Mouse (Mus musculus): ENCODE results near the gene Scn5a.

Gene Scn5a

DNA sequence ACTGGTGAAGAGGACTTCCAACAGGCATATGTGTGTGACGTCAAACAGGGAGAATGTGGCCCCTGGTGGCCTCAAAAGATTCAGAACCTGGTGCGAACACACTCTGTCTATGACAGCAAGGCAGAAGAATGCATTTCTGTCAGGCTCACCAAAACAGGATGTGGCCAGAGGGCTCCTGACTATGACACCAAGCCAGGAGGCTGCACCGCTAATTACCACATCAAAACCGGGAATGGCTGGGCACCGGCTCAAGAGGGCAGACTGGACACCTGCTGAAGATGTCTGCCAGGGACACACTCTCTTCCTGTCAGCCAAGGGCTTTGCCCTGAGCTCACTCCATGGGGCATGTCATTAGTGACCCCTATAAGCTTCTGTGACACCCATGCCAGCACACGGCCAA lies 15.2 kb downstream of the Scn5a start:
- no peak for DNase-seq (ENCODE audit: low spot score)

DNA sequence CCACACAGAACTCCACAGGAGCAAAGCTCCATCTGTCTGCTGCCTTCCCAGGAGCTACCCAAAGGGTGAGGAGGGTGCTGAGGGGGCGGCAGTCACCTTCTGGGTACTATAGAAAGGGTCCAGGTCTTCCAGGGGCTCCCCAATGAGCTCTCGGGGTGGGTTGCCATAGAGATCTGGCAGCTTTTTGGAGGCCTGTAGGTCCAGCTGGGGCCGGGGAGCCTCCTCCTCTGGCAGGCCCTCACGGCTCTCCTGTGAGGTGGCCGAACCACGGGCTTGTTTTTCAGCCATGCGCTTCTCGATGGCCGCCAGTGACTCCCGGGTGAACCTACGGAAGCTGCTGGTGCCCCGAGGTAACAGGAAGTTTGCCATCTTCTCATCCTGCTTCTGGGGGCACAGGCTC lies 16.6 kb downstream of the Scn5a start:
- DNase-seq (ENCODE audit: low spot score): no peak

DNA sequence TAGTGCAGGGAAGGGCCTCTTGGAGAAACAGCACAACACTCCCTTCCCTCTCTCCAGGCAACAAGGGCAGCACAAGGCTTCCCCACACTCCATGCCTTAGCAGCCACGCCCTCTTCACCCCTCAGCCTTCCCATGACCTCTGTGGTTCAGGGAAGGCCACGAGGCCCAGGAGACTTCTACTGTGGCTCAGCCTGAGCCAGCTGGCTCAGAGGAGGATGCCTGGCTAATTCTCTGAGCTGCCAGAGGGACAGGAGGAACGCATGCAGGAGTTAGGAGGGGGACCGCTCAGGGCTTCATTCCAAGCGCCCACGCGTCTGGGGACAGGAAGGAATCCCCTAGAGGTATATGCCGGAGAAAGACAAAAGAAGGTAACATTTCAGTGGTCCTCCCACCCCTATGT lies 17.1 kb downstream of the Scn5a start:
- DNase-seq (ENCODE audit: low spot score): no peak

DNA sequence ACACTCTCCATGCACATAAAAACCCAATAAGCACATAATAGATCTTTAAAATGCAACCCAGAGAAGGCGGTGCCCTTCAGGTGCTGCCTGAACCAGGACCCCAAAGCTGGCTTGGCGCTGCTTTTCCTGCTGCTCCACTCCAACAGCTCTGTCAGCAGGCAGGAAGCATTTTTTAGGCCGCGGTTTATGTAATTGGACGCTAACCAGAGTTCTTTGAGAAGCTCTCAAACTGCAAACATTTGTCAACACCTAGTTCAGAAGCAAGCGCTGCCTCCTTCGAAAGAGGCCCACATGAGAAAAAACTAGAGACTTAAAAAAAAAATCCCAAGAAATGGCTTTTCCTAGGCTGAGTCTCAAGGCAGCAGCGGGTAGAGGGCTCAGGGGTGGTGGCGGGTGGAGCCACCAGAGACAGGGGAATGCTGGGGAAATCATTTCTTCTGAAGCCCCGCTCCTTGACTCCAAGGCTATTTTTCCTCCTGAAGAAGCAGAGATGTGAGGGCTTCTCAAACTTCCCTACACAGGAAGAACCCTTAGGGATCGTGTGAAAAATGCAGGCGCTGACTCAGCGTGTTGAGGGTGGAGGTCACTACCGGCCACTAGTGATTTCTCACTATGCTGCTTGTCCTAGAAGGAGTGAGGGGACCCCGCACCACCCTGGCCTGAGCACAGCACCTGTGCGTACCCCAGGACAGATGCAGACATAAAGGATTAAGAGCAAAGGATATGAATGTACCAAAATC lies 19.1 kb downstream of the Scn5a start:
- DNase-seq (ENCODE audit: low spot score): no peak

DNA sequence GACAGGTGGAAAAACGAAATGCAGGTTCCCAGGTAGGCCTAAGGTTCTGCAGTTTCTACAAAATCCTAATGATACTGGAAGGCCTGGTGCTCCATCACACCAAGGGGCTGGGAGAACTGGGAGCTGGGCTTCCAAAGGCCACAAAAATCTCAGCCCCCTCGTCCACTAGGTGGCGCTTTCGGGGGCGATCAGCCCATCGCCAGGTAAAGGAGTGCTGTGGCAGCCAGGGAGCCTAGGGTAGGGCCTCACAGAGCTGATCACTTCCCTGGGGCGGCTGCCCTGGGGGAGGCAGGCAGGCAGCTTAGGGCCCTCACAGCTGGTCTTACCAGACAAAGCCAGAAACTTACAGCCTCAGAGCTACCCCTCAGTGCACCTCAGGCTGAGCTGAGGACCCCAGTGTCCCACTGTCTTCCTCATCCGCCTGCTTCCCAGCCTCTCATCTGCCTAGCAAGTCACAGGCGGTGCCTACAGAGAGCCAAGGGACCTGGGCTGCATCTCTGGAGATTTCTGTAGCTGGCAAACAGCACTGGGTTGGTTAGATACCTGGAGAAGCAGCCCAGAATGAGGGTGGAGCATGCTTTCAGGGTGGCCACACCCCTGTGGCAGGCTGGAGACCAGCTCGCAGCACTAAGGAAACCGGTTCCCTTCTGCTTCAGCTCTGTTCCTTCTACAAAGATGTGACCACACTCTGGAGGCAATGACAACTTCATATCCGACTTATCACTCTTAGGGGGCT lies 20.5 kb downstream of the Scn5a start:
- DNase-seq (ENCODE audit: low spot score): no peak

DNA sequence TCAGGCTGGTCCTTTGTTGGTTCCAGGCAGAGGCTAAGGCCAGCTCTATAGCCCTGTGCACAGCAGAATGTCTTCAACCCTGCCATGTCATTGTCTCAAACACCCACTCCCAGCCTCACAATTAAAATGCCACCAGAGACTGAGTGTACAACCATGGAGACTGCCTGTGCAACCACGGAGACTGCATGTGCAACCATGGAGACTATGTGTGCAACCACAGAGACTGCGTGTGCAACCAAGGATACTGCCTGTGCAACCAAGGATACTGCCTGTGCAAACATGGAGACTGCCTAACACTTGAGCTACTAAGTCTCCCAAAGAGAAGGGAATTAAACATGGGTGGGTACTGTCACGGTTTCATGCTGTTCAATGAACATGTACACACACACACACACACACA lies 22.8 kb downstream of the Scn5a start:
- DNase-seq (ENCODE audit: low spot score): no peak

DNA sequence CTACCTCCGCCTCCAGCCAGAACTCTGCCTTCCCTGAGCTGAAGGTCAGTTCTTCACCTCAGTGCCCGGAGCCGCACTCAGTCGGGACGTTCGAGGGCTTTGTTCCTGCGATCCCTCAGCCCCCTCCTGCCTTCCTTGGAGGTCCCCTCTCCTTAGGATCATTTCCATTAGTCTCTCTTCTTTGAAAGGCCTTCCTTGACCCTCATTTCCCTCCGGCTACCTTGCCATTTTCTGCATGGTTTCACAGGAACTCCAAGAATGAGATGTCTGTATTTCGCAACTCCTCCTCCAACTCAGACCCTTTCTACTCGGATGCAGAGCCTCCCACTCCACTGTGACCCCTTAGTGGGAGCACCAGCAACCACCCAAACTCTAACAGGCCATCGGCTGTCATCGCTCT lies 31.3 kb downstream of the Scn5a start:
- no peak for DNase-seq (ENCODE audit: low spot score)

DNA sequence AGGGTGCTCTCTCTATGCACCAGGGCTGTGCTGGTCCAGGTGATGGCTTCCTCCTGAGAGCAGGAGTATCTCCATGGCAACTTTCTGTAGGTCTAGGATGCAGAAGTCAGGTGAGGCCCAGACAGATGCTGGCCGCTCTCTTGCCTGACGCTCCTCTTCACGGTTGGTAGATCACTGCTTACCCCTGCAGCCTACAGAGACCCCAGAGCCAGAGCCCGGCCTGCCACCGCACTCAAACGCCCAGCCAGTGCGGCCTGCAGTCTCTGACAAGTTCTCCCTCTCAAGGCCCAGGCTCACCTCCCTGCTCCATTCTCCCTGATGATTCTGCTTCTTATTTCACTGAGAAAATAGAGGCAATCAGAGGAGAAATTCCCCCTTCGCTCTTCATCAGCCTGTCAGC lies 31.7 kb downstream of the Scn5a start:
- no peak for DNase-seq (ENCODE audit: low spot score)

DNA sequence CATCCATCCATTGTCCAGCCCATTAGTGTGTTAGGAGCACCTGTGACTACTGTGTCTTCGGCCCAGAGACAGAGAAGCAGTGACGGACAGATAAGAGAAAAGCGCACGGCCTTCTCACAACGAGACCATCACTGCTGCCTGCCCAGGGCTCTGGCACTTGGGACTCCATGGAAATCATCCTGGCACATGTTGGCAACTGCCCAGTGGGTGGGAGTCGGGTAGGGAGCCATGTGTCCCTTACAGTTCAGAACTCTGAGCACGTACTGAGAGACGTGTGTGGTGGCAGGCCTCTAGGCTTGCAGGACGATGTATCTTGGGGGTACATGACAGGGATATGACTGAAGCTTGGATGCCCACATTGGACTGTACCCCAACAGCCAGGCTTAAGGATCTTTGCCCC lies 38.1 kb downstream of the Scn5a start:
- DNase-seq (ENCODE audit: low spot score): no peak

DNA sequence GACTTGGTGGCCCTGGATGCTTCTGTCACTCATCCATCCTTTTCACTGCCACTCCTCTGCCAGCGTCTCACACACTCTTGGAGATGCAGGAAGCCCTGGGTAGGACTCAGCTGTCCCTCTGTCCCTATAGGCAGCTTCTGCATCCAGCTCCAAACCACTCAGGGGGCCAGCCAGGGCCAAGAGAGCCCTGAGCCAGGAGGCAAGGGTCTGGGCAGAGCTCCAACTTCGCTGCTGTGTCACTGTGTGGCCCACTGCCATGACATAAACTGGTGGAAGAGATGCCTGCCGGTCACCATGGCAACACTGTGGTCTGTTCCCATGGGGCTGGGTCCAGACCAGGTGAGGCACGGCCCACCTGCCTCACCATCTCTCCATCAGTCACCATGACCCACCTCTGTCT lies 41.0 kb downstream of the Scn5a start:
- DNase-seq (ENCODE audit: low spot score): no peak

DNA sequence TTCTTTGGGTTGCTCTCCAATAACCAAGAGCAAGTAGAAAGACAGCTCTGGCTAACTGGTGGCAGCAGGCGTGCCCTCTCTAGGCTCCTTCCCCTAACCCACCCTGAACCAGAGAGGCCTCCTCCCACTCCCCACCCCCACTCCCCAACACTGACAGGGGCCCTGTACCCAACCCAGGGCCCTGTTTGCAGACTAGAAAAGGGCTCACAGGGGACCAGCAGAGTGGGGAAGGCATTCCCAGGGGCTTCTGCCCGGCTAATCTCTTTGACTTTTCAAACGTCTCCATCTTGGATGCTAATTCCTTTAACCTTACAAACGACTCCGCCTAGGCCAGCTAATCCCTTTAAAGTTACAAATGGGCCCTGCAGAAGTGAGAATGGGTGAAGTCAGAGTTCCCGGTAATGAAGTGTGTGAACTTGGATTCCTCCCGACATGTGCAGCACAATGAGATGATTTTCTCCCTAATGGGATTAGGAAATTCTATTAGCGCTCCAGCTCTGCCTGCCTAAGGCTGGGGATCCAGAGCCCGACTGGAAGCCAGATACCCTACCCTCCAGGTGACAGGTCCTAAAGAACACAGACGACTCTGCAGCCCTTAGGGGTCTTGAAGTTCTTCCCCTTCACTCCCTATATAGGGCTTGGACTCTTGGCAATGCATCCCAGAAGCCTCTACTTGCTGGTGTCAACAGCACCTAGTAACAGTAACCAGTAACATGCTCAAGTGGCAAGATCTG lies 47.0 kb downstream of the Scn5a start:
- no peak for DNase-seq (ENCODE audit: low spot score)

DNA sequence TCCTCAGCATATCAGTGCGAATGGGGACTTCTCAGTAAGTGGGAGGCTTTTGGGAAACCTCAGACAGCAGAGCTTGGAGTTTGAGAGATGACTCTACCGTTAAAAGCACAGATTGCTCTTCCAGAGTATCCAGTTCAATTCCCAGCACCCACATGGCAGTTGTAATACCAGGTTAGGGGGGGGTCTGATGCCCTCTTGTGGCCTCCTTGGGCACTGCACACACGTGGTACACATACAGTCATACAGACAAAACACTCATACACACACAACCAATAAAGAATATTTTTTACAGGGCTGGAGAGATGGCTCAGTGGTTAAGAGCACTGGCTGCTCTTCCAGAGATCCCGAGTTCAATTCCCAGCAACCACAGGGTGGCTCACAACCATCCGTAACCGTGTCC lies 54.3 kb downstream of the Scn5a start:
- no peak for DNase-seq (ENCODE audit: low spot score)

DNA sequence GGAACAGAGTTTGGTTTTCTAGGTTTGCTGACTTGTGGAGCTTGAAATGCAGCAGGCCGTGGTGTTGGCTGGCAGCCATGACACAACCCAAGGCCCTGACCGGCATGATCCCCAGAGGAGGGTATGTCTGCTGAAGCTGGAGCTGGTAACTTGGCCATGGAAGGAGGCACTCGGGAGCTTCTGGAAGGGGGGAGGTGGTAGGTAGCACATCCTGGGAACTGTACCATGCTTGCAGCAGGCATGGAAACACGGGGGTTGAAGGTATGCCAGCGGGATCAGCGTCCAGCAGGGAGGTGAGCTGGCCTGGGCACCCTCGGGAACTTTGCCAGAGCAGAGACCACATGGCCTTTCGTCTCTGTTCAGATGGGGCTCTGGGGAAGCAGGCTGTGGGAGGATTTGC lies 55.5 kb downstream of the Scn5a start:
- no peak for DNase-seq (ENCODE audit: low spot score)

DNA sequence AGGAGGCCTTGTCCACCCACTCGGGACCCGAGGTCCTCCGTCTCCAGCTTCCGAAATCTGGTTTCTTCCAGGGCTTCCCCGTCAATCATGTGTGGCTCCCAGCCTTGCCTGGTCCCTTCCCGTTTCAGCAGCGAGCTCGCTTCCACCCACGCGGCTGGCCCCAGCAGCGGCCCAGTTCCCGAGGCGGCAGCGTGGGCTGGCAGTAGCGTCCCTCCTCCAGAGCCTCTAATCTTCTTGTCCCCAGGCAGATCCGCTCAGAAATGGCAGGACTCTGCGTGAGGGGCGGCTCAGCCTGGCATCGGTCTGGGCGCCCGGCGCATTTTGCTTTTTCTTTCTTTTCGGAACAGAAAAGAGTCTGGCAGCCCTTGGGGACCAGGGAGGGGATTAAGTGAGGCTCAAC lies 59.7 kb downstream of the Scn5a start:
- DNase-seq (ENCODE audit: low spot score): no peak

DNA sequence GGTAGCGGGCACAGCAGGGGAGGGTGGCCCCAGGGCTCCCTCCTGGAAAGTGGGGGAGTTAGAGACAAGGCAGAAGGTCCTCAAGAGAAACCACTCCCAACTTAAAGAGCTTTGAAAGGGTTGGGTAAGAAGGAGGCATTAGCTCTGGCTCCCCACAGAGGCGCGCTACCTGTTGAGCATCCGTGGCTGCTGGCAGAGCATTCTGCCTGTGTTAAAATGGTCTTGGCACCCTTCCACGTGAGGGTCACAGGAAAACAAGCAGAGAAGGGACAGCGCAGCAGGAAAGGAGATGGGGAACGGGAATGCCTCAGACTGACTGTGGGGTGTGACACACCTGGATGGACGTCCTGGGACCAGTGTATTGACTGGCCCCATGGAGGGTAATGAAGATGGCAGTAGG lies 60.6 kb downstream of the Scn5a start:
- DNase-seq (ENCODE audit: low spot score): no peak

DNA sequence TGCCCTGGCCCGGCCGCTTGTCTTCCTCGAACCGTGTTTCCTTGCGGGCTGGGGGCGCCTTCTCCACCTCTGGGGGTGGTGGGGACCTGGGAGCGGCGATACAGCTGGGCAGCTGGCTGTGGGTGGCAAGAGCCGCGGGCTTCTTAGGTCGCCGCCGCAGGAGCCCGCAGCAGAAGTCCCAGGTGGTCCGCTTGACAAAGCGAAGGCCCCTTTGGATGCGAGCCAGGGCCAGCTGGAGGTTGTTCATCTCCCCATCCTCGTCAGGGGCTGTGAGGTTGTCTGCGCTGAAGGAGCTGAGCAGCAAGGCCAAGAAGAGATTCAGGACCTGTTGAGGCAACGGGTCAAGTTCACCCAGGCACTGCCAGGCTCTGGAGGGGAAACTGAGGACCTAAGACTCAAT lies 61.3 kb downstream of the Scn5a start:
- no peak for DNase-seq (ENCODE audit: low spot score)

DNA sequence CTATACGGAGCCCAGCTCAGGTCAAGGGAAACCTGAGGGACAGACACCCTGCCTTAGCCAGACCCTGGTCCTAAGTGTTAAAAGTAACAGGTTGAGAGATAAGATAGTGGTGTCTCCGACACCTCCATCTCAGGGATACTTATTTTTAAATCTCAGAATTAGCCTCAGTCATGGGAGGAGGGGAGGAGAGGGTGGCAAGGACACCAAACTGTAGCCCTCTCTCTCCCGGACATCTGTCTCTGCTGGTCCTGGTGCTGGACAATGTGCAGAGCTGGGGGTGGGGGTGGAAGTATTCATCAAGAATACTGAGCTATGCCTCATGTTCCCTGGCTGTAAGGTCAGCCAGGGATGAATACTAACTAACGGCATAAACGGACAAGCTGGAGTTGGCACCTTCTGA lies 62.0 kb downstream of the Scn5a start:
- no peak for DNase-seq (ENCODE audit: low spot score)

DNA sequence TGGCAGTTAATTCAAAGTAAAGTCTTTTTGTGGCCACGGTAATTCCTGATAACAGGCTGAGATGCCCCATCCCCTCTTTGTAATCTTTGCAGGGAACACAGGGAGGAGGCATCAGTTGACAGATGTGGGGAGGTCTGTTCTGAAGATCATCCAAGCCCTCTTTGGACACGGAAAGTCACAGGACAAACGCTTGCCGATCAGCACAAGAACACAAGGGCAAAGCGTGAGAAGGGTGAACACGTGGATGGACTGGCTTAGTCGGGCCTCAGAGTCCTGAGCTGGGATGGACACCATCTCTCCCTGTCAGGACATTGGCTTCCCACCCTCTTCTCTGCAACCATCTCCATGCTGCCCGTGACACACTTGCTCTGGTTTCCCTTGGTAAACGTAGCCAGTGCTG lies 63.4 kb downstream of the Scn5a start:
- DNase-seq (ENCODE audit: low spot score): no peak

DNA sequence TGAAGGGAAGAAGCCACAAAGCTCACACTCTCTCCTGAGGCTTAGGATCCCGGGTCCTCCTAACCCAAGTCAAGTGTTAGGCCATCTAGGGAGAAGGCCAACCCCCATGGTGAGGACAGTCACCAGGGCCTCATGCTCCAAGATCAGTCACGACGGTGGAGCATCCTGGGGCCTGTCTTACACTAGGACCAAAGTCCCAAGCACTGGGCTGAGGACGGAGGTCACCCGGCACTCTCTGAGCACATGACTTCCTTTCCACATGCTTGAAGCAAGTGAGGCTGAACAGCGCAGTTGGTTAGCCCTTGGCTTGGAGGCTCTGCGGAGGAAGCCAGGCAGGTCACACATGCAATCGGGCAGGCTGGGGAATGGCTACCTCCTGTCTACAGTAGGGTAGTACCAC lies 63.8 kb downstream of the Scn5a start:
- no peak for DNase-seq (ENCODE audit: low spot score)

DNA sequence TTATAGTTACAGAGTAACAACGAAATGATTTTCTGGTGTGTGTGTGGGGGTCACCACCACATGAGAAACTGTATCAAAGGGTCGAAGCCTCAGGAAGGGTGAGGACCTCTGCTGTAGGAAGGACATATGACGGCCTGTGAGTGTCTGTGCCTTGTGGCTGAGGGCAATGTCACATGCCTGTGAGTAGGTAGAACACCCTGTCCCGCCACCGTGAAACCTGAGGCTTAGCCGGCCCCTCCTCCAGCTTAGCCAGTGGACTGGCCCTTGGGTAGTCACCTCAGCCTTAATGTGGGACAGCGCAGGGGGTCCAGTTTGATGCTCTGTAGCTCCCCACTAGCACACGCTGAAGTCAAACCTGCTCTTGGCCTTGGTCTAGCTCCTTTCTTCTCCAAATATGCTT lies 65.0 kb downstream of the Scn5a start:
- DNase-seq (ENCODE audit: low spot score): no peak

DNA sequence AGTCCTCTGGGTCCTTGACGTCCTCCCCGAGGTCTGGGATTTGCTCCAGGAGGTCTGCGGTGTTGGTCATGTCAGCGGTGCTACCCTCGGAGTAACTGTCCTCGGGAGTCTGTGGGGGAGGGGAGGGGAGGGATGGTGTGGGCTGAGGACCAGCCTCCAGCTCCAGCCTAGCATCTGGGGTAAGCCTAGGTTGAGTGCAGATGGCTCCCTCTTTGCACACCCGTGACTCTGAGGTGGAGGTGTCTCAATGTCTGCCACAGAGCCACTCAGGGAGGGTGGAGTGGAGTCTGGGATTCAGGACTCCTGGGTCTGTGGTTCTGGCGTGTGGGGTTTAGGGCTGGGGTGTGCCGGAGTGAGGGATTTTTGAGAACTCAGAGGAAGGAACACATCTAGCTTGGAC lies 65.8 kb downstream of the Scn5a start:
- DNase-seq (ENCODE audit: low spot score): no peak

DNA sequence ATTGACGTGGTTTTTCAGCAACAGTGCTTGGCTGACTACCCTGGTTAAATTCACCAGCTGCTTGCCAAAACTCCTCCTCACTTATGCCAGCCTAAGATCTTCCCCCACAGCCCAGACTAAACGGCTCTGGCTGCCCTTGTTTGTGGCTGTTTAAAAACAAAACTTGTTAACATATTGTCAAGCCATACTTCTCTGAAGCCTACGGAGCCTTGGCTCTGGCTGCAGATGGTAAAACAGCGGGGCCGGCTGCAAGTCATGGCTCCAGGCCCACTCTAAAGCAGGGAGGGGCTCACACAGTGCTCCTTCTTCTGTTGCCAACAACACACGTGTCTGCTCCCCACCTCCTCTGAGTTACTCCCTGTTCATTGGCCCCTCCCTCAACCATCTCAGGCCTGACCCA lies 67.9 kb downstream of the Scn5a start:
- no peak for DNase-seq (ENCODE audit: low spot score)

DNA sequence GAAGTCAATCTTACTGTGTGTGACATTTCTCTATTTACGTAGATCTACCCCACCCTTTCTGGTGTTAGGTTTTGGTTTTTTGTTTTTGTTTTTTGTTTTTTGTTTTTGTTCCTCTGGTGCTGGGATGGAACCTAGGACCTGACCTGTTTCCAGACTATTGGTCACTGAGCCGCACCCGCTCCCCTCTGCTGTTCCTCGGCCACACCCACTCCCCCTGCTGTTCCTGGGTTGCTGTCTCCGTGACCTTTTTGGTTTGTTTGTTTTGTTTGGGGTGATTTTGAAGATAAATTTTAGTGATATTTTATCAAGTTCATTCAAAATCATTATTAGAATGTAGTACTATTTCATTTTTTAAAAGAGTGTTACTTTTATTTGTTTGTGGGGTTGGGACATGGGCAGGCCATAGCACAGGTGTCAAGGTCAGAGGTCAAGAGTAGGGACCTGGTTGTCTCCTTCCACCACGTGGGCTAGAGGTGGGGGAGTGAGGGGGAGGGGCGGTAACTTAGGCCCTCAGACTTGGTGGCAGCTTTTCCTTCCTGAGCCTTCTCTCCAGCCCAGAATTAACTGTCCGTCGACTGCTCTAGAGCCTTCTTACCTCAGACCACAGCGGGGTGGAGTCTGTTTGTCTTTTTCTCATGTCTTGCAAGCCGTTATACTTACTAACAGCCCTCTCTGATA lies 73.7 kb downstream of the Scn5a start:
- no peak for DNase-seq (ENCODE audit: low spot score)
